Comparison of ENCODE assay signal across 22 mouse cellular contexts in genomic region chr7:128537676-128538075, GRCm38 (mm10). TPM values are rescaled to one million over a fixed set of nuclear protein-coding genes. Genes with fewer than 3 reads are reported as not detected.
A peak's percentile ranks its signal among the peaks of the same experiment; 100 is the strongest.
DNase-seq lines count a peak whose midpoint lies in the region; ATAC-seq and TF ChIP-seq lines count a peak whose summit lies in the region.
"Had no signal": no experiment of that assay in that cellular context is flagged by ENCODE, and none has a peak within 500 bp of the region (broad histone marks: within the 10 kb centered on the region; RNA-seq: fewer than 3 reads in every experiment).

No protein-coding gene starts in this region.

- no peaks in the 10 kb centered on the region for H3K27me3 ChIP-seq in heart, adult 2 months (ENCODE audit: control insufficient read depth, insufficient read depth, low read length)
- no peaks in the 10 kb centered on the region for H3K27me3 ChIP-seq in heart, embryonic 13.5 days (replicated peaks)
- no peaks in the 10 kb centered on the region for H3K27me3 ChIP-seq in limb, embryonic 10.5 days (ENCODE audit: low read depth, poor library complexity, severe bottlenecking)
- H3K27me3 ChIP-seq: midbrain, embryonic 13.5 days; neural tube, embryonic 15.5 days had no signal

- ATAC-seq in heart, embryonic 13.5 days (ENCODE audit: extremely low read depth, insufficient number of reproducible peaks, low FRiP score, low TSS enrichment) = peak; percentile 45; the same call in 1 of the 2 replicates
- ATAC-seq in inflammation-experienced regulatory T-cells, adult 6 months = no peak
- ATAC-seq: activated CD4-positive, CD25-positive, alpha-beta regulatory T cell, adult 4 months; intestine, embryonic 16.5 days; midbrain, embryonic 13.5 days had no signal

- peak overlapping the region; percentile 33 for H3K4me2 ChIP-seq in heart, embryonic 13.5 days
- H3K4me2 ChIP-seq: hindbrain, embryonic 14.5 days; midbrain, embryonic 13.5 days; neural tube, embryonic 15.5 days had no signal

- TF ChIP-seq CTCF in heart, adult 2 months (IDR thresholded peaks at IDR 0.05) = peak; percentile 17; the same call in 1 of the 2 replicates

- H3K36me3 ChIP-seq in heart, adult 2 months (ENCODE audit: control insufficient read depth, insufficient read depth, low read length) = peaks cover 68% of the 10 kb centered on the region
- peaks cover 35% of the 10 kb centered on the region for H3K36me3 ChIP-seq in heart, embryonic 13.5 days
- peaks cover 32% of the 10 kb centered on the region for H3K36me3 ChIP-seq in limb, embryonic 10.5 days
- H3K36me3 ChIP-seq: midbrain, embryonic 13.5 days; neural tube, embryonic 15.5 days had no signal

- peak; percentile 61; the same call in 1 of the 2 replicates for TF ChIP-seq EP300 in heart, adult 2 months (IDR thresholded peaks at IDR 0.05; ENCODE audit: insufficient read depth, low read depth, low read length)

- H3K4me3 ChIP-seq in heart, adult 2 months = no peak overlapping the region
- H3K4me3 ChIP-seq in heart, embryonic 13.5 days = no peak overlapping the region
- no peak overlapping the region for H3K4me3 ChIP-seq in limb, embryonic 10.5 days
- H3K4me3 ChIP-seq: embryonic facial prominence, embryonic 10.5 days; midbrain, embryonic 13.5 days; neural tube, embryonic 15.5 days had no signal

- H3K27ac ChIP-seq in heart, adult 2 months = peak overlapping the region; percentile 93
- H3K27ac ChIP-seq in heart, embryonic 13.5 days (replicated peaks) = peak overlapping the region; percentile 94
- no peak overlapping the region for H3K27ac ChIP-seq in limb, embryonic 10.5 days
- H3K27ac ChIP-seq: embryonic facial prominence, embryonic 10.5 days; hindbrain, embryonic 14.5 days; midbrain, embryonic 13.5 days; neural tube, embryonic 15.5 days had no signal

- WGBS in heart, adult 2 months = 37% methylated on average over 4 of the region's 4 CpGs
- 36% methylated on average over 4 of the region's 4 CpGs for WGBS in heart, embryonic 13.5 days
- whole genome bisulfite sequencing in limb, embryonic 10.5 days = 94% methylated on average over 4 of the region's 4 CpGs

- peaks cover 2% of the 10 kb centered on the region for H3K79me2 ChIP-seq in heart, adult 2 months (replicated peaks; ENCODE audit: control insufficient read depth, insufficient read depth, low read length)

- DNase-seq in gastrocnemius, adult 8-10 months (ENCODE audit: low spot score in 2 of 2) = peak; percentile 41 to 56
- DNase-seq in gastrocnemius, postnatal 14 days = no peak
- DNase-seq in heart, adult 2 months = peak; percentile 48 to 77
- peak; percentile 48 to 52 for DNase-seq in heart, postnatal 36 days
- no peak for DNase-seq in adrenal gland, adult 8-10 months
- DNase-seq in limb, embryonic 10.5 days (ENCODE audit: low spot score) = no peak
- DNase-seq: adrenal gland, postnatal 14 days; cerebellum, adult 11-12 months; cerebellum, postnatal 25 days; layer of hippocampus, postnatal 36 days; lung, postnatal 10 days; right cerebral cortex, postnatal 14 days; thymus, postnatal 14 days had no signal

- no peaks in the 10 kb centered on the region for H3K9me3 ChIP-seq in heart, embryonic 13.5 days
- H3K9me3 ChIP-seq in limb, embryonic 10.5 days (replicated peaks) = no peaks in the 10 kb centered on the region
- H3K9me3 ChIP-seq: embryonic facial prominence, embryonic 10.5 days; G1E; midbrain, embryonic 13.5 days; neural tube, embryonic 15.5 days had no signal

- H3K4me1 ChIP-seq in heart, adult 2 months (ENCODE audit: control insufficient read depth, insufficient read depth, low read length) = peaks cover 68% of the 10 kb centered on the region
- H3K4me1 ChIP-seq in heart, embryonic 13.5 days = peaks cover 100% of the 10 kb centered on the region
- H3K4me1 ChIP-seq in limb, embryonic 10.5 days = peaks cover 45% of the 10 kb centered on the region

- H3K9ac ChIP-seq in heart, adult 2 months (ENCODE audit: low read depth, low read length) = peak overlapping the region; percentile 53
- H3K9ac ChIP-seq in heart, embryonic 13.5 days = peak overlapping the region; percentile 53
- H3K9ac ChIP-seq: hindbrain, embryonic 14.5 days; midbrain, embryonic 13.5 days; neural tube, embryonic 15.5 days had no signal

- TF ChIP-seq POLR2A in heart, adult 2 months (IDR thresholded peaks at IDR 0.05; ENCODE audit: insufficient read depth, low read depth, low read length) = no peak; the same call in 1 of the 2 replicates

- intact Hi-C loops in gastrocnemius, postnatal 14 days (cut with DNase I; ENCODE audit: low total_unique reads) = no loop called here
- intact Hi-C loops in heart, adult 2 months (cut with DNase I) = no loop called here
- intact Hi-C loops in heart, postnatal 36 days (cut with DNase I) = no loop called here

RNA-seq across cellular contexts. Expression of gene Bag3, which starts 14.3 kb away (rescaled TPM):
- 100 to 1,000 TPM; 114 to 137 (median 118) TPM for total RNA-seq in gastrocnemius, adult 8-10 months (2022)
- 100 to 1,000 TPM; 111 to 112 TPM for total RNA-seq in gastrocnemius, postnatal 14 days (2021)
- 100 to 1,000 TPM; 259 to 296 TPM for total RNA-seq in heart, adult 2 months (2021)
- 133 and 148 TPM in 2 replicates for polyA plus RNA-seq in heart, adult 2 months (2012; rRNA removed)
- 21.5 and 22.6 TPM in 2 replicates for polyA plus RNA-seq in heart, embryonic 13.5 days (2015; fragmentation: Nextera tagmentation; extraction: Ambion mirVana)
- total RNA-seq in heart, postnatal 36 days (2021) = 100 to 1,000 TPM; 258 to 272 TPM
- 10 to 100 TPM; 10.3 to 12.7 (median 10.4) TPM for polyA plus RNA-seq in inflammation-experienced regulatory T-cells, adult 6 months (2017; shearing (Covaris generic))
- total RNA-seq in adrenal gland, adult 8-10 months (2022) = 100 to 1,000 TPM; 146 to 189 (median 168) TPM
- 9.3 TPM in 2 replicates for polyA plus RNA-seq in limb, embryonic 10.5 days (2016; fragmentation: Nextera tagmentation; extraction: Ambion mirVana)

Comparison
In these comparisons a context has a peak if more than half of its experiments do, and no peak if none do; other contexts are left out.
1. DNase-seq: peak in gastrocnemius, adult 8-10 months (2 of 2), heart, adult 2 months (2 of 2) and heart, postnatal 36 days (2 of 2); none in gastrocnemius, postnatal 14 days (single experiment), adrenal gland, adult 8-10 months (single experiment) and limb, embryonic 10.5 days (single experiment).